Mouse (Mus musculus): Measurements from ENCODE around the gene Rhot2.
A peak's percentile ranks its signal among the peaks of the same experiment; 100 is the strongest.
"Not testable (repeated sequence)": the region's sequence is repeated elsewhere in the genome, so short reads cannot be mapped to it uniquely, and the experiment has no call there.

Rhot2 gene

DNA sequence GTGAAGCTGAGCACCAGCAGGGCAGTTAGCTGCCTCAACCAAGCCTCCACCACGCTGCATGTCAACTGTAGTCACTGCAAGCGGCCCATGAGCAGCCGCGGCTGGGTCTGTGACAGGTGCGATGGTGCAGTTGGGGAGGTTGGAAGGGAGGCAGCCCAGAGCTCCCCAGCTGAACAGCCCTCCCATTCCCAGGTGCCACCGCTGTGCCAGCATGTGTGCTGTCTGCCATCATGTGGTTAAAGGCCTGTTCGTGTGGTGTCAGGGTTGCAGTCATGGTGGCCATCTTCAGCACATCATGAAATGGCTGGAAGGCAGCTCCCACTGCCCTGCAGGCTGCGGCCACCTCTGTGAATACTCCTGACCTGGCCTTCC, 16.4 kb downstream of the Rhot2 start:
- DNase-seq (ENCODE audit: low spot score in 2 of 2): no peak

DNA sequence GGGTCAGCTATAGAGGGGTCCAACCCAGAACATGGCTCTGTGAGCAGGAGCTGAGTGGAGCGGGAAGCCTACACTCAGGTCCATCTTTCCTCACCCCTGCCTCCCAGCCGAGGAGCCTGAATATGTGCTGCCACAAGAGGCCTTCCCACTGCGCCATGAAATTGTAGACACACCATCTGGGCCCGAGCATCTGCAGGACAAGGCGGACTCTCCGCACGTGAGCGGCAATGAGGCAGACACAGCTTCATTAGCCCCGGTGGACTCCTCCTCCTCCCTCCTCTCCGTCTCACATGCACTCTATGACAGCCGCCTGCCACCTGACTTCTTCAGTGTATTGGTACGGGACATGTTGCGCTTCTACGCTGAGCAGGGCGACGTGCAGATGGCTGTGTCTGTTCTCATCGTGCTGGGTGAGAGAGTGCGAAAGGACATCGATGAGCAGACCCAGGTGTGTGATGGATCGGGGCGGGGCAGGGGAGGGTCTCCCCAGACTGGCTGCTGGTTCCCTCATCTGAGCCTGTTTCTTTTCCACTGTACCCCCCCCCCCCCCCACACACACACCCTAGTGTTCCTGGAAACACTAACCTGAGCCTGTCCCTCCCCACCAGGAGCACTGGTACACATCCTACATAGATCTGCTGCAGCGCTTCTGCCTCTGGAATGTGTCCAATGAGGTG, 17.0 kb downstream of the Rhot2 start:
- DNase-seq (ENCODE audit: low spot score in 2 of 2): no peak

DNA sequence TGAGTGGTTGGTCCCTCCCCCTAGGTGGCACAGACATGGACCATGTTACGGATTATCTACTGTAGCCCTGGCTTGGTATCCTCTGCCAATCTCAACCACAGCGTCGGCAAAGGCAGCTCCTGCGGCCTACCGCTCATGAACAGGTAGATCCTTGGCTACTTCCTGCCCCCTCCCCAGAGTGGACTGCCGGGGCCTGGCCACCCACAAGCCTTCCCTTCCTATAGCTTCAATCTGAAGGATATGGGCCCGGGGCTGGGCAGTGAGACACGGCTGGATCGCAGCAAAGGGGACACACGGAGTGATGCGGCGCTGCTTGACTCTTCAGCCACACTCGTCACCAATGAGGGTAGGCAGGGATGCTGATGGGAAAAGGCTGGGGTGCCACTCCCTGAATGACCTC, 17.6 kb downstream of the Rhot2 start:
- DNase-seq (ENCODE audit: low spot score in 2 of 2): no peak

DNA sequence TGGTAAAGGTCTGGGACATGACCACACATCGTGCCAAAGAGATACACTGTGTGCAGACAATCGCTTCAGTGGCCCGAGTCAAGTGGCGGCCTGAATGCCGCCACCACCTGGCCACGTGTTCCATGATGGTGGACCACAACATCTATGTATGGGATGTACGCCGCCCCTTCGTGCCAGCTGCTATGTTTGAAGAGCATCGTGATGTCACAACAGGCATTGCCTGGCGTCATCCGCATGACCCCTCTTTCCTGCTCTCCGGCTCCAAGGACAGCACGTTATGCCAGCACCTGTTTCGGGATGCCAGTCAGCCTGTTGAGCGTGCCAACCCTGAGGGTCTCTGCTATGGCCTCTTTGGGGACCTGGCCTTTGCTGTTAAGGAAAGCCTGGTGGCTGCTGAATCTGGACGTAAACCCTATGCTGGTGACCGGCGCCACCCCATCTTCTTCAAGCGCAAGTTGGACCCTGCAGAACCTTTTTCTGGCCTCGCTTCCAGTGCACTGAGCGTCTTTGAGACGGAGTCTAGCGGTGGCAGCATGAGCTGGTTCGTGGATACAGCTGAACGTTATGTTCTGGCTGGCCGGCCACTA, 18.6 kb downstream of the Rhot2 start:
- no peak for DNase-seq (ENCODE audit: low spot score in 2 of 2)

DNA sequence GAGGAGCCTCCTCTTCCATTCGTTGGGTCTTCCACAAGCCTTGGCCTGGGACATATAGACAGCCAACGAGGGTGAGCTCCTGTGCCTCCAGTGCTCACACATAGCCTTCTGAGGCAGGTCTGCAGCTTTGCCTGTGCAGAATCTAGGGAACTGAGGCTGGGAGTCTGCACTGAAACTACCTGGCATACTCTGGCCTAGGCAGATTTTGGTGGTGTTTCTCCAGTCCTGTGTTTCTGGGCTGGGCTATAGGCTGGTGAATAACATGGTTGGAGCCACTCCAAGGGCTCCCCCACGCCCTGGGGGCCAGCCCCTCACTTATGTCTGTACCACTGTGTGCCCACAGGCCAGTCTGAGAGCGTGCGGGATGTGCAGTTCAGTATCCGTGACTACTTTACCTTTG, 19.3 kb downstream of the Rhot2 start:
- DNase-seq (ENCODE audit: low spot score in 2 of 2): no peak

GRCm38 (mm10) chr17:25824362-25825142, 20.1 kb downstream of the Rhot2 start:
- no peak for DNase-seq (ENCODE audit: low spot score in 2 of 2)

- DNase-seq (ENCODE audit: low spot score in 2 of 2): peak; percentile 61 to 79
Measured at GRCm38 (mm10) chr17:25823452-25823851, 21.2 kb downstream of the Rhot2 start, which contains the start of gene Wdr24. Gene Wdr24, plus strand, starts transcription at chr17:25823627.

- peak in 1 of 2 experiments; percentile 22 for DNase-seq (ENCODE audit: low spot score in 2 of 2)
Measured at GRCm38 (mm10) chr17:25818851-25819780, 25.5 kb downstream of the Rhot2 start.

GRCm38 (mm10) chr17:25817662-25818061, 27.0 kb downstream of the Rhot2 start:
- no peak for DNase-seq (ENCODE audit: low spot score in 2 of 2)

GRCm38 (mm10) chr17:25813471-25813870, 31.2 kb downstream of the Rhot2 start:
- DNase-seq (ENCODE audit: low spot score in 2 of 2): peak in 1 of 2 experiments; percentile 66

GRCm38 (mm10) chr17:25810890-25811289, 33.8 kb downstream of the Rhot2 start:
- no peak for DNase-seq (ENCODE audit: low spot score in 2 of 2)

DNA sequence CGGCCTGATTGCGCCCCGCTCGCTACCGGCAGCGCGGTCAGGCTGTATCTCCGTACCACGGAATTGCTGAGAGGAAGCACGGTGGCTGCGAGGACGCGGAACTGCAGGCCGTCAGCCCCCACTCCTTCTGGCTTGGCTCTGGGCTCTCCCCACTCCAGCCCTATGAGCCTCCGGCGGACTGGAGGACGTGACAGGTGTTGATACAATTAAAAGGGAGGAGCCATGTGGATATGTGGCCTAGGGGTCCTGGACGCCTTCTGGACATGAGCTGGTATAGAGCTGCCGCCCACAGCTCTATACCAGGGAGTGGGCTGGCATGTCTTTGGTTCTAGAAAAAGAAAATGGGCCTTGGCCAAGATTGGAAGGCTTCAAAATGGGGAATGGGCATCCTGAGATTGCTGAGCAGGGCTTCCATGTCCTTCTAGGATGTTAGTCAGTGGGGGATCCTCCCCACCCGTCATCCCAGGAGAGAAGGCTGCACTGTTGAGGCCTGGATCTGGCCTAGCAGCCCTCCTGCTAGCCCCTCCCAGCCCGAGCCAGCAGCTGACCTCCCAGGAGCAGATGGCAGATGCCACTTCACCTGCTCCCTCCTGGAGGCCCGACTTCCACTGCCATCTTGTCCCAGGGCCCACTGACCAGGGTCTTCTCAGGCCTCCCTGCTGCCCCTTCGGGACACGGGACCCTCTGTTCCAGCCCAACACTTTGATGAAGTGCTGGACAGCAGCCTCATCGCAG, 34.9 kb downstream of the Rhot2 start:
- DNase-seq (ENCODE audit: low spot score in 2 of 2): peak in 1 of 2 experiments; percentile 38

DNA sequence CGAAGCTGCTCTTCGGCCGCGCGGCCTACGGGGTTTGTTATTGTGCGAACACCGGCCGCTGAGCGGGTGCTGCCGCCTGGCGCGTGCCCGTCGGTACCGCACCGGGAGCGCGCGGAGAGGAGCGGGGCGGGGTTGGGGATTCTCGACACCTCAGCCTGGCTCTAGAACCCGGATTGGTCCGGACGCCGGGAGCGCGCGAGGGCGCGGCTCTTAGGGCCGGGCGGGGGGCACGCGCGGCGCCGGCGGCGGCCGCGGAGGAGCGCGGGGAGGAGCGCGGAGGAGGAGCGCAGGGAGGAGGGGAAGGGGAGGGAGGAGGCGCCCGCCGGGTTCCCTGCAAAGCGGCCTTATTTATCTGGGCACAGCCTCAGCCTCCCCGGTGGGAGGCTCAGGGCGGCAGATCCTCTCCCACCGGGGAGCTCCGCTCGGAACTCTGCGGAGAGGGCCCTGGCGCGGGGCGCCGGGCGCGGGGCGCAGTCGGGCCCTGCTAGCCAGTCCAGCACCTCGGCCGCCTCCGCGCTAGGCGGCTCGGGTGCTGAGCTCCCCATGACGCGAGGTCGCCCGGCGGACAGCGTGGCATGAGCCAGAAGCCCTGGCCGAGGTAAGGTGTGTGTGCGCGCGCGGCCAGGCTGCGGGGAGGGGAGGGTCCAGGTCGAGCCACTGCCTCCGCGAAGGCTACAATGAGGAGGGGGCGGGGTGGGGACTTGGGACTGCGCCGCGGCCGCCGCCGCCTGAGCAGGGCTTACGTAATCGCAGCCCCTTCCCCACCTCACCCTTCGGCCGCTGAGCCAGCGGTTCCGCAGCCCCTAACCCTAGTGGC, 35.7 kb downstream of the Rhot2 start, which contains the start of gene Fbxl16:
Gene Fbxl16 (plus strand): TSS at position 297 of the 817 bp plus-strand sequence.
- DNase-seq (ENCODE audit: low spot score in 2 of 2): peak; percentile 74 to 90

DNA sequence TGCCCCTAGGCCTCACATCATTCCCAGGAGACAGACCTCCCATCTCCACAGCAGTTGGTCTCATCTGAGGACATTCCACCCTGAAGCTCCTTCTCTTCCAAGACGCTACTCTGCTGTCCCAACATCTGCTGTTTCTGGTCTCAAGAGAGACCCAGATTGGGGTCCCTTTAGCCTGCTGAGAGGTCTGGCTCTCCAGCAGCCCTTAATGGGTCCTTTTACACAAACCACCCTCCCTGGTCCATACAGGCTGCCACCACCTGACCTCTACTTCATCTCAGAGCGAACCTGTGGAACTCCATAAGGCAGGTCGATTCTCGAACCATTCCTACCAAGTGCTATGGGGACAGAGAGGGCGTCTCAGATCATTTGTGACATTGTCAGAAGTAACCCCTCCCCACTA, 36.6 kb downstream of the Rhot2 start:
- no peak for DNase-seq (ENCODE audit: low spot score in 2 of 2)

- not testable (repeated sequence) for DNase-seq (ENCODE audit: low spot score in 2 of 2)
Measured at GRCm38 (mm10) chr17:25807452-25807851, 37.2 kb downstream of the Rhot2 start.

DNA sequence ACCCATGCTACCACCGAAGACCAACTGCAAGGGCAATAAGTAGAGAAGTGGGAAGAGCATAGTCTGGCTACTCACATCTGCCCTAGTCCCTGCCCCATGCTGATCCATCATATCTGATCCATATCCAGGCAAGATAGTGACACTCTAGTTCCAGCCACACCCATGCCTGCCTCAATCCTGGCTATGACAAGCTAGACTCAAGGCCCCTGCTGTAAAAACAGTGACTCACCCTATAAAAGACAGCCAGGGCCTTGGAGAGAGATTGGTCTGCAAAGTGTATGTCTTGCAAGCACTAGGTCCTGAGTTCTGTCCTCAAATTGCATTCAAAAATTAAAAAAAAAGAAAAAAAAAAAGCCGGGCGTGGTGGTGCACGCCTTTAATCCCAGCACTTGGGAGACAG, 38.1 kb downstream of the Rhot2 start:
- DNase-seq (ENCODE audit: low spot score in 2 of 2): no peak

GRCm38 (mm10) chr17:25802825-25803517, 41.7 kb downstream of the Rhot2 start:
- peak in 1 of 2 experiments; percentile 71 for DNase-seq (ENCODE audit: low spot score in 2 of 2)

- DNase-seq (ENCODE audit: low spot score in 2 of 2): peak in 1 of 2 experiments; percentile 68
Measured at GRCm38 (mm10) chr17:25801029-25801428, 43.6 kb downstream of the Rhot2 start.

DNA sequence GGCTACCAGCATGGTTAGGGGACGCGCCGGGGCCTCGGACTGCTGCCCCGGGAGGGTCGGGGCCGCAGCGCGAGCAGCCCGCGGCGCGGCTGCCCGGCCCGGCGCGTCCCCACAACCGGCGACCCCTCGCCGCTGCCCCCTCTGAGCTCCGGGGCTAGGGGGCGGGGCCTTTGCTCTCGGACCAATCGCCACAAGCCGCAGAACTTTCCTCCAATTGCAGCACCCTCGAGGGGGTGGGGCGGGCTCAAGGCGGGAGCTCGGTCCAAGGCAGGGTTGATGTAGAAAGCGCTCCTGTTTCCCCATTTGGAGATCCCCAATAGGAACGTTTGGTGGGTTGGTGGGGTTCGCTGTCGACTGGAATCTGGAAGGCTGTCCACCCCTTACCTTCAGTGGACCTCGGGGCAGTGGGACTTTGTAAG, 47.7 kb downstream of the Rhot2 start, which contains the start of gene Metrn:
Gene Metrn (minus strand): TSS at position 186 of the 419 bp plus-strand sequence.
- peak; percentile 67 to 80 for DNase-seq (ENCODE audit: low spot score in 2 of 2)

Data from cerebellum, postnatal 4 days (tissue).